Mouse (Mus musculus): ENCODE measurements around the gene Trp73.

- no peak for TF ChIP-seq HCFC1 (IDR thresholded peaks at IDR 0.05; ENCODE audit: borderline replicate concordance, insufficient read depth, low read length)
- no peak for TF ChIP-seq CHD2 (IDR thresholded peaks at IDR 0.05; ENCODE audit: low read depth, low read length)
- TF ChIP-seq MAFK (IDR thresholded peaks at IDR 0.05; ENCODE audit: insufficient read depth, low read depth, low read length), result no peak
- no peak for TF ChIP-seq ZNF384 (IDR thresholded peaks at IDR 0.05; ENCODE audit: low read depth, low read length)
Measured at GRCm38 (mm10) chr4:154085856-154086255, 54.2 kb downstream of the Trp73 start.
